Mouse (Mus musculus): ENCODE measurements around the gene Alyref.
A peak's percentile ranks its signal among the peaks of the same experiment; 100 is the strongest.

Gene Alyref

GRCm38 (mm10) chr11:120598283-120598989 is at the start of gene Alyref, which contains the start of gene Anapc11:
TSS of gene Alyref (minus strand) at chr11:120598365.
TSS of gene Anapc11 (plus strand) at chr11:120598421.
- peak; percentile 97 for DNase-seq (ENCODE audit: inconsistent ontology term)

DNA sequence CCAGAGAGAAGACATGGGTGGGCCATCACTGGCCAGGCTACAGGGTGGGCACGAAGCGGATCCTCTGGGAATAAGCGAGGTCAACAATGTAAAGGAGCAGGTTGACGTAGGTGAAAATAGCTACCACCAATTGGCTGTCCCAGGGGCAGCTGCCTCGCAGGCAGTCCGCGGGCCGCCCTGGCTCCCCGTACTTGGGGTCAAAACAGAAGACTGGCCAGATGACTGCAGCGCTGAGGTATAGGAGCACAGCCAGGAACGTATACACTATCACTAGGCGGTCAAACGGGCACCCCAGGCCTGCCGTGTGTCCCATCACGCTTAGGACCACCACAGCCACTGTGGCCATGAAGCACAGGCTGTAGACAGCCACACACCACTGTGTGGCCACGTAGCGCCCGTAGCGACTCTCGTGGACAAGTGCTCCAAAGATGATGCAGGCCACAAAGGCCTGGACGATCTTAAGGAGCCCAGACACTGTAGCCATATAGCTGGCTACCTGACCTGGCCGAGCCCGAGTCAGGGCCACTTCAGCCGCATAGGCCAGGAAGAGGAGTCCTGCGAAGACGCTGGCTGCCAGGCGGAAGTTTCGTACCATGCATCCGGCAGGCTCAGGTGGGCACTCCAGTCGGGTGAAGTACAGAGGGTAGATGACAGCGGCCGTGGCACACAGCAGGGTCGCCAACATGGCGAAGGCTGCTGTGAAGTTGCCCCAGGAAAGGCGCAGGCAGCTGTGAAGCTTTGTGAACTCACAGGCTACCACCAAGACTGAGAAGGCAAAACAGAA is 49.1 kb upstream of the Alyref start:
- DNase-seq (ENCODE audit: inconsistent ontology term): no peak

GRCm38 (mm10) chr11:120643601-120643987 is 45.4 kb upstream of the Alyref start, which contains the start of gene Pycr1:
TSS of gene Pycr1 (minus strand) at chr11:120643769.
- peak; percentile 96 for DNase-seq (ENCODE audit: inconsistent ontology term)

- no peak for DNase-seq (ENCODE audit: inconsistent ontology term)
Observed at GRCm38 (mm10) chr11:120642939-120643600, 44.9 kb upstream of the Alyref start.

DNA sequence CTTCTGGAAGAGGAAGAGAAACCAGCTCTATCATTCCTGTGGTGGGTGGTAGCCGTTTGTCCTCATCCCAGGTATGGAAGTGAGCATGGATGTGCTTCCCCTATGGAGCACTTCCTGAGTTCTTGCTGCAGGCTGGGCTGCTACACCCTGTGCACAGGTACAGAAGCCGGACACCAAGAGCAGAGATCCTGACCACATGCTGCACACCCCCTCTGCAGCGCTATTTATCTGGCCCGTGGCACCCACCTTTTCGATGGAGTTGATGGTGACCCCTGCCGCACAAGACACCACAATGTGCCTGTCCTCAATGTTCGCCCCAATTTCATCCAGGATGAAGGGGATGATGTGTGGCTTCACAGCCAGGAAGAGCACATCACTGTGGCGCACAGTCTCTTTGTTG is 43.7 kb upstream of the Alyref start:
- DNase-seq (ENCODE audit: inconsistent ontology term): no peak

DNA sequence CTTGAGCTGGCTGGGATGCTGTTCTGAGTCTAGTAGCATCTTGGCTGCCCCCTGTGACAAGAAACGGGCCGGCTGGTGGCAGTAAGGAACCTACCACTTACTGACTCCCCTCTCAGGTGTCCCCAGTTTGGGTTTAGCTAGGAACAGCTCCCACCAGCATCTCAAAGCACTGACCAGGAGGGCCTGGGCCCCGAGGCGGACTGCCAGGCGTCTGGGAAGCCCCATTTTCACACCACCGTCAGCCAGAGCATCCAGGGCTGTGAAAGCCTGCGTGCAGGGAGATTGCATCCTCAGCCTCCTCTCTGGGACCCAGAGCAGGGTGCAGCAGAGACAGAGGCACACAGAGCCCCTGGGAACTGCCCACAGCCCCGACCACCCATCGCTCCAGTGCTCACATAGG is 43.1 kb upstream of the Alyref start:
- DNase-seq (ENCODE audit: inconsistent ontology term): no peak

DNA sequence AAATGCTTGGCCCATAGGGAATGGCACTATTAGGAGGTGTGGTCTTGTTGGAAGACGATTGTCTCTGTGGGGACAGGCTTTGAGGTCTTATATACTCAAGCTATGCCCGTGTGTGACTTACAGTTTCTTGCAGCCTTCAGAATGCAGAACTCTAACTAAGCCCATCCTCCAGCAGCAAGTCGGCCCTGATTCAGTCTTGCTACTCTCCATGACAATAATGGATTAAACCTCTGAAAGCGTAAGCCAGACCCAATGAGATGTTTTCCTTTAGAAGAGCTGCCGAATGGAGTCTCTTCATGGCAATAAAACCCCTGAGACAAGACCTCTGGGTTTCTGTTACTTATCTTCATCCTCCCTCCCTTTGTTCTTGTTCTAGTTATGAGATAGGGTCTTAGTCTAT is 36.6 kb upstream of the Alyref start:
- DNase-seq (ENCODE audit: inconsistent ontology term): no peak

GRCm38 (mm10) chr11:120633520-120634343 is 35.6 kb upstream of the Alyref start, which contains the start of gene Mafg:
TSS of gene Mafg (minus strand) at chr11:120633600.
- peak; percentile 95 for DNase-seq (ENCODE audit: inconsistent ontology term)

GRCm38 (mm10) chr11:120632559-120633519 is 34.7 kb upstream of the Alyref start:
- peak; percentile 88 for DNase-seq (ENCODE audit: inconsistent ontology term)

DNA sequence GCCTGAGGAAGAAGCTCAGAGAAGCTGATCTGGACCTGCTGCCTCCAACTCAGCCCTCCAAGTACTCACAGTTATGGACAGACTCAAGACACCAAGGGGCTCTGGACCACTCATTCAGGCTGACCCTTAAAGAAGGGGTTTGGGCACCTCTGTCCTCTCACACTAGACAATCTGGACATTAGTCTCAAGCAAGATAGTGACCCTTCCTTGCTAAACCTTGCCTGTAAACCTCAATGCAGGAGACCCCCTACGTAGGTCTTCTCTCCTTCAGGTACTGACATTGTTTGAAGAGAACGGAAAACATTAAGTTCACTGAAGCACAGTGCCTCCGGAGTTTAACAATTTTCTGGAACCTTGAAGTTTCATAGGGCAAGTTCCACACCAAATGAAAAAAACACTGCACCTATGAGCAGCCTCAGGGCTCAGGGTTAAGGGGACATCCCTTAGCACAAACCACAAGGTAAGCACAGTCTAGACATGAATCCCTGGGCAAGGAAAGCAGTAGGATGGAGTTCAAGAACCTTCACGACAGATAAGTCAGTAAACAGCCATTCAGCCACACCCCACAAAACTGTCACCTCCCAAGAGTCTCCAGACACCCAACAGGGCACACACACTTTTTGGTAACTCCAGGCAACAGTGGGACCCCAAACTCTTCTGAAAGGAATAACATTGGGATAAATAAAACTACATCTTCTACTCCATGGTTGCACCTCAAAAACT is 33.7 kb upstream of the Alyref start:
- no peak for DNase-seq (ENCODE audit: inconsistent ontology term)

- DNase-seq (ENCODE audit: inconsistent ontology term): no peak
Observed at GRCm38 (mm10) chr11:120630881-120631725, 32.9 kb upstream of the Alyref start.

GRCm38 (mm10) chr11:120630401-120630871 is 32.3 kb upstream of the Alyref start:
- peak; percentile 82 for DNase-seq (ENCODE audit: inconsistent ontology term)

GRCm38 (mm10) chr11:120629911-120630310 is 31.7 kb upstream of the Alyref start:
- DNase-seq (ENCODE audit: inconsistent ontology term): peak; percentile 46

- no peak for DNase-seq (ENCODE audit: inconsistent ontology term)
Observed at GRCm38 (mm10) chr11:120629341-120629730, 31.2 kb upstream of the Alyref start.

DNA sequence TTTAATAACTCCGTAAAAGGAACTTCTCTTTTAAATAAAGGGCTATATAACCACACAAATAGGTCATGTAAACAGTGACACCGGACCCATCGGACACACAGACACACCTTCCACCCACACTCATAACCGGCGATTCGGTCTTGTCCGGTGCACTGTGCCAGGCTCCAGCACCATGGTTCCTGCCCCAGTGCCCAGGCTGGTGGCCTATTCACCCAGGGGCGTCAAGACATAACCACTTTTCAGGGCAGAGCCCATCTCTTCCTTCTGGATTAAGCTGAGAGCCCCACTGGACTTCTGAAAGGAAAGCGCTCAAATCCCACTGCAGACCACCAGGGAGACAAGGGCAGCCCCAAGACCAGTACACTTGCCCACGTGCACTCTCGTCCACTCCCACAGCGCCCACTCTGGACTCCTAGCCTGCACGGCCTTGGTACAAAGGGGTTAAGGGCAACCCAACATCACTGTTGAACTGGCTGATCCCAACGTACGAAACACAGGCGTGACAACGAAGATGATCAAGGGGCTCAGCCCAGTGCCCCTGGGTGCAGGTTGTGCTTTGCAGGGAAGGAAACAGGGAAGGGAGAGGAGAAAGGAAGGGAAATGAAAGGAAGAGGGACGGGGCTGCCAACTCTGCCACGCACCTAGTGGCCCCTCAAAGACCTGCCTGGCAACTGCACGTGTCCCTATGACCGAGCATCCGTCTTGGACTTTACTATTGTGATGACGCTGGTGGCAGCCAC is 30.6 kb upstream of the Alyref start:
- no peak for DNase-seq (ENCODE audit: inconsistent ontology term)

DNA sequence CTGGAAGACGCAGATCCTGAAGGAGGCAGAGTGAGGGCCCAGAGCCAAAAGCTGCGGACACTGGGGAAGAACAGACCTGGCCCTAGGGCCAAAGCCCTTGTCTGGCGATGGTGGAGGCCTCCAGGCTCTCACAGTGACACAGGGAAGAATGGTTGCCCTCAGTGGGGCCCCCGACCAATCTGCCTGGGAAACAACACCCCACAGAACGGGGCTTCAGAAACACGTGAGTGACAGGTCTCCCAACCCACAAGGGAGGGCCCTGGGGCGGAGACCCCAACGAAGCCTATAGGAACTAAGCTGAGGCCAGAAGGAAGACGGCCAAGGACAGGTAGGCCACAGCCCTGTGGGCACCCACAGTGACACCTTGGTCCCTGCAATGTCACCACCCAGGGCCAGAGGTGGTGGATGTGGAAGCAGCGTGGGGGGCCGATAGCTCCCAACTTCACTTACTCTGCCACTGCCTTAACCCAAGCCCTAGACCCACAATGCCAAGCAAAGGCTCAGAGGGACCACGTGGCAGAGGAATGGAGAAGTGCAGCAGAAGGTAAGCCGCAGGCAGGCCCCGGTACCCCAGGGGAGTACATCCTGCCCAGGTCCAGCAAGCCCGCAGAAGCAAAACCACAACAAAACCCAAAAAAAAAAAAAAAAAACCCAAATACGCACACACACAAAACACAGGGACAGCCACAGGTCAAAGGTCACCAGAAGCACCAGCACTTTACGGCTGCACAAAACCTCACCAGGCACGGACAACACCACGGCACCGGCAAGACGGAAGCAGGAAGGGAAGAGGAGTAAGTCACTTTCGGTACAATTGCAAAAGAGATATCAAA is 29.5 kb upstream of the Alyref start:
- no peak for DNase-seq (ENCODE audit: inconsistent ontology term)
